Mouse (Mus musculus): ENCODE measurements around the gene Lbh. TPM values are rescaled to one million over a fixed set of nuclear protein-coding genes. Genes with fewer than 3 reads are reported as not detected.

The Lbh gene
- polyA plus RNA-seq (2012; ENCODE audit: insufficient read depth, insufficient read length, low replicate concordance, missing spikeins), result 99.3 TPM in 1 of 2 replicates, not detected in the other

DNA sequence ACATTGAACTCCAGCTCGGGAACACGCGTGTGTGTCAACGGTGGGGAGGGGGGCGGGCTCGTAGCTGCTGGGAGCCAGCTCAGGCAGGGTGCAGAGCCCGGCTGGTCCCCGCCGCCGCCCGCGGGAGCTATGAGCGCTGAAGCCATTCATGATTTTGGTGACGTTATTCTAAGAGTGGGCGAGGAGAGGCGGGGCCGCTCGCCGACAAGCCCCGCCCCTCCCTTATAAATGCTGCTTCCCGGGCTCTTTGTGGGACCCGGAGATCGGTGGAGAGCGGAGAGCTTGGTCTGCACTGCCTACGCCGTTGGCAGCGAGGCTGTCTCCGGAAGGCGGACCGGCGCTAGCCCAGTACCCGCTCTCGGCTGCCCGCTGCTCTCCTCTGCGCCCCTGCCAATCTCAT, at the start of gene Lbh:
Gene Lbh, plus strand, starts transcription at position 253 of the 400 bp plus-strand sequence.
- peaks cover 15% of the 10 kb centered on the region for H3K4me1 ChIP-seq (ENCODE audit: control insufficient read depth, insufficient read depth, low read length)
- H3K4me3 ChIP-seq (ENCODE audit: insufficient read depth, low read depth, low read length), result peak within 1 kb of the TSS; percentile 64
- under 1% methylated on average over 35 of the region's 35 CpGs for WGBS
- peak within 1 kb of the TSS; percentile 80 for H3K27ac ChIP-seq (ENCODE audit: insufficient read depth, low read depth, low read length)
- TF ChIP-seq CTCF (IDR thresholded peaks at IDR 0.05; ENCODE audit: insufficient read depth, low read depth, low read length) (no peak), POLR2A (IDR thresholded peaks at IDR 0.05; ENCODE audit: insufficient read depth, low read depth, low read length) (peak; percentile 97)

DNA sequence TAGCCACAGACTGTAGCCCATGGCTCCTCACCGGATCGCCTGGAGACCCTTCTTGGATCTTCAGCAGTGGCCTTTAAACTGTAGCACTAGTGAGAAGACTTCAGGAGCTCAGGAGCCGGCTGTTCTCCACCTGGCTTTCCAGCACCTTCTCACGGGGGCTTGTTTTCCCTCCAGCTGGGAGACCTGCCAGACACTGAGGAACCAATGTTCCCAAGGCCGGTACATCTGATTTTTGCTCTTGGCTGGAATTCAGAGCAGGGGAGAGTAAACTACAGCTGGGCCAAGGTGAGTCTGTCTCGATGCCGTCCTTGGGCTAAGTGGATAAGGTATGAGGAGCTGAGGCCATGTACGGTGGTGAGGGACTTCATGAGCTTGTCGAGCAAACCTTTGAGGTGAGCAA, 39.1 kb upstream of the Lbh start:
- Histone ChIP-seq H3K4me1 (ENCODE audit: control insufficient read depth, insufficient read depth, low read length) (no peaks in the 10 kb centered on the region), H3K4me3 (ENCODE audit: insufficient read depth, low read depth, low read length) (no peak overlapping the region), H3K27ac (ENCODE audit: insufficient read depth, low read depth, low read length) (no peak overlapping the region)
- TF ChIP-seq POLR2A (IDR thresholded peaks at IDR 0.05; ENCODE audit: insufficient read depth, low read depth, low read length) (no peak), CTCF (IDR thresholded peaks at IDR 0.05; ENCODE audit: insufficient read depth, low read depth, low read length) (no peak)
- WGBS, result 88% methylated on average over 9 of the region's 9 CpGs

- Histone ChIP-seq H3K4me1 (ENCODE audit: control insufficient read depth, insufficient read depth, low read length) (no peaks in the 10 kb centered on the region), H3K27ac (ENCODE audit: insufficient read depth, low read depth, low read length) (no peak overlapping the region), H3K4me3 (ENCODE audit: insufficient read depth, low read depth, low read length) (no peak overlapping the region)
- 89% methylated on average over 3 of the region's 3 CpGs for WGBS
- TF ChIP-seq POLR2A (IDR thresholded peaks at IDR 0.05; ENCODE audit: insufficient read depth, low read depth, low read length) (no peak), CTCF (IDR thresholded peaks at IDR 0.05; ENCODE audit: insufficient read depth, low read depth, low read length) (no peak)
Observed at GRCm38 (mm10) chr17:72880156-72880555, 37.9 kb upstream of the Lbh start.

GRCm38 (mm10) chr17:72881051-72881450, 37.1 kb upstream of the Lbh start:
- WGBS, result 77% methylated on average over 3 of the region's 3 CpGs
- Histone ChIP-seq H3K27ac (ENCODE audit: insufficient read depth, low read depth, low read length) (no peak overlapping the region), H3K4me3 (ENCODE audit: insufficient read depth, low read depth, low read length) (no peak overlapping the region), H3K4me1 (ENCODE audit: control insufficient read depth, insufficient read depth, low read length) (no peaks in the 10 kb centered on the region)
- TF ChIP-seq POLR2A (IDR thresholded peaks at IDR 0.05; ENCODE audit: insufficient read depth, low read depth, low read length), result no peak
- no peak for TF ChIP-seq CTCF (IDR thresholded peaks at IDR 0.05; ENCODE audit: insufficient read depth, low read depth, low read length)

DNA sequence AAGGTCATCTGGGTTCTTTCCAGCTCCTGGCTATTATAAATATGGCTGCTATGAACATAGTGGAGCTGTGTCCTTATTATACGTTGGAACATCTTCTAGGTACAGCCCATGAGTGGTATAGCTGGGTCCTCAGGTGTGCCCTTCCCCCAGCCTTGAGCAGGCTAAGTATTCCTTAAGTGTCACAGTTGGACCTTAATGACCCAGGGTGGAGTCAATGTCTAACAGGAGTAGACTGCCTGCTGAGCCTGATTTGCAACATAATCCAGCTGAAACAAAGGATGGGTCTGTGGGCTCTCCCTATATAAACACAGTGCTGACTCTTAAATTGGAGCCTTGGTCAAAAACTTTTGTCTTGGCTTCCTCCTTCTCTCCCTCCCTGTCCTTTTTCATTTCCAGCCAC, 36.3 kb upstream of the Lbh start:
- Histone ChIP-seq H3K4me1 (ENCODE audit: control insufficient read depth, insufficient read depth, low read length) (no peaks in the 10 kb centered on the region), H3K4me3 (ENCODE audit: insufficient read depth, low read depth, low read length) (no peak overlapping the region), H3K27ac (ENCODE audit: insufficient read depth, low read depth, low read length) (no peak overlapping the region)
- 84% methylated on average over 1 of the region's 1 CpGs for WGBS
- no peak for TF ChIP-seq POLR2A (IDR thresholded peaks at IDR 0.05; ENCODE audit: insufficient read depth, low read depth, low read length)
- TF ChIP-seq CTCF (IDR thresholded peaks at IDR 0.05; ENCODE audit: insufficient read depth, low read depth, low read length), result no peak

DNA sequence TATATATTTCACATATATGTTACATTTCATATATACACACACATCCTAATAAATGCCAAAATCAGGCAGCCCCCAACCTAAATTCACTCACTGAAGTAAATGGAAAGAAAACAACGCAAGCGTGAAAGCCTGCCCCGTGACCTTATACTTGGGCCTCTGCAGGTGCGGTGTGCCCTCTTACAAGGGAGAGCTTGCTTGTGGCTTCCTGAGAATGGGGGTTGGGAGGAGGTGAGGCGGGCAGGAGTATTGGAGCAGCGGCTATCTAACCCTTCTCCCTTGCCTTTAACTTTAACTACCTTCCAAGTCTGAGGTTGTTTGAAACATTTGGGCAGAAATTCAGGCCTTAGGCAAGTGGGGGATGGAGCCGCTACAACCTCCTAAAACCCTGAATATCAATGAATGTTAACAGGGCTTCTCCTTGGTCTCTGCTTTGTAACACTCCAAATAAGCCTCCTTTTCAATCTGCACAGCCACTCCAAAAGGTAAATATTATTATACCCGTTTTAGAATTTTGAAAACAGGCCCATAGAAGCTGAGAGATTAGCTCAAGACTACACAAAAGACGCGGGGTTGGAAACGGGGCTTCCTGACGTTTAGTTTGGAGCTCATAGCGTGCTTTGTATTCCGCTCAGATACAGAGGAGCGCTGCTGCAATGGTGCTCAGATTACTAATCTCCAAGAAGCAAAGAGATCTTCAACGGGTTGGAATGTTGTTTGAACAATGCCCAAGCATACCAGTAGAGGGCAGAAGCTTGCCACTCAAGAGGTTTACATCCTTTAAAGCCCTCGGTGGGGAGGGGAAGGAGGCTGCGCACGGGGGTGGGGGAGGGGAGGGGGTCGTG, 28.3 kb upstream of the Lbh start:
- WGBS, result 25% methylated on average over 19 of the region's 20 CpGs
- Histone ChIP-seq H3K27ac (ENCODE audit: insufficient read depth, low read depth, low read length) (no peak overlapping the region), H3K4me3 (ENCODE audit: insufficient read depth, low read depth, low read length) (no peak overlapping the region)

DNA sequence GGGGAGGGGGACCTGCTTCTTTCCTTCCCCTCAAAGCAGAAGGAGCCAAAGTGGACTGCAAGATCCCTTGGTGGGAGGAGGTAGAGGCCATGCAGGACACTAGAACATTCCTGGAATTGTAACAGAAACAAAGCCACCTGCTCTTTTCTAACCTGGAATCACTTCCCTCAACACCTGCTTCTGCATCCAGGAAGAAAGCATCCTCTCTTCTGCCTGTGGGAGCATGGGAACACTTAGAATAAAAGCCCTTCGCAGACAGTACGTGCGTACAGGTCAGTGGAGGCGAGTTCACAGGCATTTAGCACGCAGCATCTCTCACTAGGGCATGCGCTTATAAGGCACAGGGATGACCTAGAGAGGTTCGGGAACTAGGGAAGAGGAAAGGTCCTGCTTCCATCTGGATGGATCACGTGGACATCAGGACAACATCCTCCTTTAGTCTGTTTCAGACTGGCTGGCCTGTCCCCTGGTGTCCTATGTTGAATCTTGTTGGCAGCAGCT, 27.7 kb upstream of the Lbh start:
- Histone ChIP-seq H3K4me1 (ENCODE audit: control insufficient read depth, insufficient read depth, low read length) (no peaks in the 10 kb centered on the region), H3K27ac (ENCODE audit: insufficient read depth, low read depth, low read length) (no peak overlapping the region), H3K4me3 (ENCODE audit: insufficient read depth, low read depth, low read length) (no peak overlapping the region)
- TF ChIP-seq POLR2A (IDR thresholded peaks at IDR 0.05; ENCODE audit: insufficient read depth, low read depth, low read length), result no peak
- no peak for TF ChIP-seq CTCF (IDR thresholded peaks at IDR 0.05; ENCODE audit: insufficient read depth, low read depth, low read length)
- WGBS, result 72% methylated on average over 8 of the region's 8 CpGs

More for the DNA sequence above, 28.3 kb upstream of the Lbh start:
- H3K4me1 ChIP-seq (ENCODE audit: control insufficient read depth, insufficient read depth, low read length), result no peaks in the 10 kb centered on the region
- 0 out of 2 replicates have a peak, but pooled peaks have one; percentile 19 for TF ChIP-seq CTCF (IDR thresholded peaks at IDR 0.05; ENCODE audit: insufficient read depth, low read depth, low read length)
- no peak for TF ChIP-seq POLR2A (IDR thresholded peaks at IDR 0.05; ENCODE audit: insufficient read depth, low read depth, low read length)

DNA sequence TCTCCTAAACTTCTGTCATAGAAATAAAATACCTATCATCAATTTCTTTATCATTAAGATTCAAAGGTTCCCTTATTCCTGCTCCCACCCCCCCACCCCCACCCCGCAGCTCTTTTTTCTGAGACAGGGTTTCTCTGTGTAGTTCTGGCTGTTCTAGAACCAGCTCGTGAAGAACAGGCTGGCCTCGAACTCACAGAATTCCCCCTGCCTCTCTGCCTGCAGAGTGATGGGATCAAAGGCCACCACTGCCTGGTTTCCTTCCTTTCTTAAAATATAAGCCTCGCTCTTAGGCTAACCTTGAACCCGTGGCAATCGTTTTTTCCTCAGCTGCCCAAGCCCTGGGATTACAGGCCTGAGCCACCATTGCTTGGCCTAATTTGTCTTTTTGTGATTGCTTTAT, 26.5 kb upstream of the Lbh start:
- Histone ChIP-seq H3K4me3 (ENCODE audit: insufficient read depth, low read depth, low read length) (no peak overlapping the region), H3K27ac (ENCODE audit: insufficient read depth, low read depth, low read length) (no peak overlapping the region), H3K4me1 (ENCODE audit: control insufficient read depth, insufficient read depth, low read length) (no peaks in the 10 kb centered on the region)
- 98% methylated on average over 6 of the region's 6 CpGs for WGBS
- TF ChIP-seq POLR2A (IDR thresholded peaks at IDR 0.05; ENCODE audit: insufficient read depth, low read depth, low read length) (no peak), CTCF (IDR thresholded peaks at IDR 0.05; ENCODE audit: insufficient read depth, low read depth, low read length) (no peak)

DNA sequence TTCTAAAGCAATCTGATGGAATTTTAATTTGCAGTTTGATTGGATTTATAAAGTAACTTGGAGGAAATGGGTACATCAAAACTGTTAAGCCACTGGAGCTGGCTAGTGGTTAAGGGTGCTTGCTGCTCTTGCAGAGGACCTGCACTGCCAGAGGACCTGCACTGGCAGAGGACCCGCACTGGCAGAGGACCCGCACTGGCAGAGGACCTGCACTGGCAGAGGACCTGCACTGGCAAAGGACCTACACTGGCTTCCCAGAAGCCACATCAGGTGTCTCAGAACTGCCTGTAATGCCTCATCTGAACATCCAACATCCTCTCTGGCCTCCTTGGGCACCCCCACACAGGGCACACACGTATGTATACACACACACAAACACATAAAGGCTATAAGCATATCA, 22.6 kb upstream of the Lbh start:
- no peaks in the 10 kb centered on the region for H3K4me1 ChIP-seq (ENCODE audit: control insufficient read depth, insufficient read depth, low read length)
- no peak overlapping the region for H3K27ac ChIP-seq (ENCODE audit: insufficient read depth, low read depth, low read length)
- H3K4me3 ChIP-seq (ENCODE audit: insufficient read depth, low read depth, low read length), result no peak overlapping the region
- WGBS, result 95% methylated on average over 3 of the region's 3 CpGs
- TF ChIP-seq POLR2A (IDR thresholded peaks at IDR 0.05; ENCODE audit: insufficient read depth, low read depth, low read length) (no peak), CTCF (IDR thresholded peaks at IDR 0.05; ENCODE audit: insufficient read depth, low read depth, low read length) (no peak)
